Mouse (Mus musculus): Measurements from ENCODE around the gene Ascc1.

DNA sequence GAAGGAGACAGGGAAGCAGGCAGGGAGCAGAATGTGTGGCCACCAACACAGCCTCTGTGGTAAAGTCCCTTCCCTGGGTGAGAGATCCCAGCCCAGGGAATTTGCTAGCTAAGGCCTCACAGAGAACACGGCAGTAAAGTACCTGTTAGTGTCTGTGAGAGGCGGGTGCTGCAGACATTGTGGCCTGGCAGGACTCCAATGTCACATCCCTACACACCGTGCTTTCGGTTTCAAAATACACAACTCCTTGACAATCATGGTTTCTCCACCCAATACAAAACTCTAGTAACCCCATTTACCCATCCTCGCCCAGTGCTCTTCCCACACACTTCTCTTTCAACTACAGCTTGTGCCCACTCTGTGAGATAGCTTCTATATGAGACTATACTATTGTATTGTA, 136.1 kb downstream of the Ascc1 start:
- TF ChIP-seq POLR2A (IDR thresholded peaks at IDR 0.05; ENCODE audit: low read depth, low read length) = no peak
- no peak for TF ChIP-seq CTCF (IDR thresholded peaks at IDR 0.05; ENCODE audit: borderline replicate concordance, insufficient read depth, low read length)

Data from embryonic fibroblast, embryonic 13.5 days (primary cell).